Mouse (Mus musculus): ENCODE measurements around the gene Dnajc5g. TPM values are rescaled to one million over a fixed set of nuclear protein-coding genes. Genes with fewer than 3 reads are reported as not detected.

The Dnajc5g gene
- polyA plus RNA-seq, 1 experiment from 2014 or later: not detected

- no peak for DNase-seq (ENCODE audit: extremely low spot score, low spot score)
These were observed 17.4 kb downstream of the Dnajc5g start for GRCm38 (mm10) chr5:31123481-31123880.

GRCm38 (mm10) chr5:31126050-31126449 is 20.0 kb downstream of the Dnajc5g start:
- no peak overlapping the region for H3K4me3 ChIP-seq
- no peaks in the 10 kb centered on the region for H3K9me3 ChIP-seq
- peaks cover under 1% of the 10 kb centered on the region; the same call in 1 of the 2 replicates for H3K27me3 ChIP-seq (ENCODE audit: poor library complexity, severe bottlenecking)
- DNase-seq (ENCODE audit: extremely low spot score, low spot score): no peak
- H3K27ac ChIP-seq: no peak overlapping the region
- 41% methylated on average over 5 of the region's 5 CpGs for WGBS
- H3K4me1 ChIP-seq: no peaks in the 10 kb centered on the region
- H3K36me3 ChIP-seq (replicated peaks): no peaks in the 10 kb centered on the region

More at GRCm38 (mm10) chr5:31123481-31123880, 17.4 kb downstream of the Dnajc5g start:
- no peak overlapping the region for H3K4me3 ChIP-seq
- H3K4me1 ChIP-seq: no peaks in the 10 kb centered on the region
- 55% methylated on average over 2 of the region's 2 CpGs for WGBS
- no peaks in the 10 kb centered on the region for H3K9me3 ChIP-seq
- no peaks in the 10 kb centered on the region for H3K36me3 ChIP-seq (replicated peaks)
- H3K27me3 ChIP-seq (ENCODE audit: poor library complexity, severe bottlenecking): no peaks in the 10 kb centered on the region
- no peak overlapping the region for H3K27ac ChIP-seq

GRCm38 (mm10) chr5:31136730-31137424 is 30.8 kb downstream of the Dnajc5g start:
- H3K36me3 ChIP-seq (replicated peaks): peaks cover 8% of the 10 kb centered on the region
- H3K4me1 ChIP-seq: peaks cover 30% of the 10 kb centered on the region
- no peaks in the 10 kb centered on the region for H3K9me3 ChIP-seq
- peak overlapping the region; percentile 45 for H3K4me3 ChIP-seq
- H3K27ac ChIP-seq: no peak overlapping the region
- H3K27me3 ChIP-seq (ENCODE audit: poor library complexity, severe bottlenecking): peaks cover 71% of the 10 kb centered on the region
- peak; percentile 23 for DNase-seq (ENCODE audit: extremely low spot score, low spot score)
- under 1% methylated on average over 33 of the region's 33 CpGs for WGBS

GRCm38 (mm10) chr5:31137658-31138057 is 31.6 kb downstream of the Dnajc5g start:
- H3K27me3 ChIP-seq (ENCODE audit: poor library complexity, severe bottlenecking): peaks cover 71% of the 10 kb centered on the region
- under 1% methylated on average over 13 of the region's 13 CpGs for WGBS
- peak; percentile 31 for DNase-seq (ENCODE audit: extremely low spot score, low spot score)

GRCm38 (mm10) chr5:31138241-31138967 is 32.3 kb downstream of the Dnajc5g start, which contains the start of gene Ucn:
Gene Ucn, minus strand, starts transcription at chr5:31138829.
- H3K9me3 ChIP-seq: no peaks in the 10 kb centered on the region
- peaks cover 69% of the 10 kb centered on the region for H3K27me3 ChIP-seq (ENCODE audit: poor library complexity, severe bottlenecking)
- peak within 1 kb of the TSS; percentile 45 for H3K4me3 ChIP-seq
- no peak within 1 kb of the TSS for H3K27ac ChIP-seq
- peaks cover 12% of the 10 kb centered on the region for H3K36me3 ChIP-seq (replicated peaks)
- peak; percentile 26 for DNase-seq (ENCODE audit: extremely low spot score, low spot score)
- WGBS: 1% methylated on average over 52 of the region's 52 CpGs
- H3K4me1 ChIP-seq: peaks cover 30% of the 10 kb centered on the region

More at GRCm38 (mm10) chr5:31137658-31138057, 31.6 kb downstream of the Dnajc5g start:
- Histone ChIP-seq H3K4me1 (peaks cover 30% of the 10 kb centered on the region), H3K4me3 (peak overlapping the region; percentile 45), H3K27ac (no peak overlapping the region), H3K9me3 (no peaks in the 10 kb centered on the region), H3K36me3 (replicated peaks) (peaks cover 10% of the 10 kb centered on the region)

- peak overlapping the region; percentile 45 for H3K4me3 ChIP-seq
These were observed 32.9 kb downstream of the Dnajc5g start for GRCm38 (mm10) chr5:31138968-31139425.

GRCm38 (mm10) chr5:31149781-31150180 is 43.7 kb downstream of the Dnajc5g start:
- Histone ChIP-seq H3K4me3 (no peak overlapping the region), H3K9me3 (no peaks in the 10 kb centered on the region), H3K27ac (no peak overlapping the region), H3K36me3 (replicated peaks) (peaks cover 31% of the 10 kb centered on the region), H3K27me3 (ENCODE audit: poor library complexity, severe bottlenecking) (no peaks in the 10 kb centered on the region), H3K4me1 (peaks cover 17% of the 10 kb centered on the region)
- DNase-seq (ENCODE audit: extremely low spot score, low spot score): no peak
- 96% methylated on average over 4 of the region's 4 CpGs for WGBS

More at GRCm38 (mm10) chr5:31138968-31139425, 32.9 kb downstream of the Dnajc5g start:
- WGBS: 14% methylated on average over 9 of the region's 9 CpGs
- Histone ChIP-seq H3K4me1 (peaks cover 30% of the 10 kb centered on the region), H3K36me3 (replicated peaks) (peaks cover 16% of the 10 kb centered on the region), H3K27ac (no peak overlapping the region), H3K9me3 (no peaks in the 10 kb centered on the region), H3K27me3 (ENCODE audit: poor library complexity, severe bottlenecking) (peaks cover 63% of the 10 kb centered on the region)
- DNase-seq (ENCODE audit: extremely low spot score, low spot score): no peak

GRCm38 (mm10) chr5:31151746-31152145 is 45.7 kb downstream of the Dnajc5g start:
- Histone ChIP-seq H3K4me3 (no peak overlapping the region), H3K27ac (no peak overlapping the region), H3K4me1 (peaks cover 18% of the 10 kb centered on the region), H3K9me3 (no peaks in the 10 kb centered on the region), H3K36me3 (replicated peaks) (peaks cover 35% of the 10 kb centered on the region), H3K27me3 (ENCODE audit: poor library complexity, severe bottlenecking) (no peaks in the 10 kb centered on the region)
- WGBS: 91% methylated on average over 3 of the region's 3 CpGs
- DNase-seq (ENCODE audit: extremely low spot score, low spot score): no peak

GRCm38 (mm10) chr5:31153516-31154151 is 47.5 kb downstream of the Dnajc5g start:
- peaks cover 18% of the 10 kb centered on the region for H3K4me1 ChIP-seq
- 51% methylated on average over 6 of the region's 6 CpGs for WGBS
- H3K36me3 ChIP-seq (replicated peaks): peaks cover 42% of the 10 kb centered on the region
- DNase-seq (ENCODE audit: extremely low spot score, low spot score): no peak
- no peaks in the 10 kb centered on the region for H3K27me3 ChIP-seq (ENCODE audit: poor library complexity, severe bottlenecking)
- peak overlapping the region; percentile 84 for H3K27ac ChIP-seq
- no peaks in the 10 kb centered on the region for H3K9me3 ChIP-seq
- peak overlapping the region; percentile 72 for H3K4me3 ChIP-seq

- Histone ChIP-seq H3K27me3 (ENCODE audit: poor library complexity, severe bottlenecking) (no peaks in the 10 kb centered on the region), H3K27ac (peak within 1 kb of the TSS; percentile 84), H3K9me3 (no peaks in the 10 kb centered on the region), H3K4me1 (peaks cover 18% of the 10 kb centered on the region), H3K36me3 (replicated peaks) (peaks cover 47% of the 10 kb centered on the region), H3K4me3 (peak within 1 kb of the TSS; percentile 72)
- DNase-seq (ENCODE audit: extremely low spot score, low spot score): peak; percentile 87
- WGBS: under 1% methylated on average over 19 of the region's 19 CpGs
These were observed 48.1 kb downstream of the Dnajc5g start, which contains the start of gene Mpv17 for GRCm38 (mm10) chr5:31154152-31154553. Gene Mpv17, minus strand, starts transcription at chr5:31154251.

Measured in forebrain, embryonic 10.5 days (tissue).